Mouse (Mus musculus) CH12.LX (cell line): ENCODE data around the gene Gm17268. TPM values are rescaled to one million over a fixed set of nuclear protein-coding genes. Genes with fewer than 3 reads are reported as not detected.

Source experiments
- DNase-seq: peaks from one replicate; pipeline ENCODE4 v3.0.0-alpha.2; 2013; ENCODE audit errors: extremely low read depth
- H3K27ac ChIP-seq: 2 replicates; pipeline ENCODE4 v1.5.1; 2012; ENCODE audit warnings: low read depth, mild to moderate bottlenecking, control low read depth, moderate library complexity; ENCODE audit not compliant: insufficient read depth
- H3K27me3 ChIP-seq: replicated peaks from 2 replicates; pipeline ENCODE3; 2012; ENCODE audit warnings: inconsistent platforms
- H3K36me3 ChIP-seq, 2 experiments: replicated peaks in 1 of 2; 2 replicates each; pipeline versions ENCODE3 to v1.6.1; 2012; ENCODE audit warnings: inconsistent platforms in 1 of 2, low read length in 1 of 2, mild to moderate bottlenecking in 1 of 2, mixed read lengths in 1 of 2, moderate library complexity in 1 of 2; ENCODE audit not compliant: control insufficient read depth in 1 of 2, insufficient read depth in 1 of 2
- H3K4me1 ChIP-seq, 2 experiments: 2 replicates each; pipeline ENCODE4 v1.6.1; 2012; ENCODE audit warnings: inconsistent platforms in 1 of 2, moderate library complexity in 1 of 2; ENCODE audit not compliant: insufficient read depth in 2 of 2, control insufficient read depth in 1 of 2
- H3K4me2 ChIP-seq: 2 replicates; pipeline ENCODE4 v1.6.1; 2012; ENCODE audit warnings: low read depth, mild to moderate bottlenecking, control low read depth; ENCODE audit not compliant: poor library complexity, insufficient read depth, severe bottlenecking
- H3K4me3 ChIP-seq, 3 experiments: fragments of 150-350 bp in 1 of 3; sonication (generic) in 1 of 3; replicated peaks in 1 of 3; 2 replicates each; pipeline versions ENCODE3 to v1.5.1; 2011 to 2012; ENCODE audit warnings: low read depth in 2 of 3, low read length in 2 of 3, mild to moderate bottlenecking in 2 of 3, moderate library complexity in 2 of 3, control low read depth in 1 of 3, improper control_type of control experiment in 1 of 3, inconsistent platforms in 1 of 3, mixed read lengths in 1 of 3; ENCODE audit not compliant: poor library complexity in 1 of 3
- H3K79me2 ChIP-seq: replicated peaks from 2 replicates; pipeline ENCODE4 v1.6.1; 2012; ENCODE audit warnings: mild to moderate bottlenecking, moderate library complexity; ENCODE audit not compliant: control insufficient read depth, poor library complexity, insufficient read depth, severe bottlenecking; ENCODE audit errors: extremely low read depth
- H3K9ac ChIP-seq: 2 replicates; pipeline ENCODE4 v1.6.1; 2012; ENCODE audit warnings: low read depth, mild to moderate bottlenecking, control low read depth, moderate library complexity; ENCODE audit not compliant: insufficient read depth
- H3K9me3 ChIP-seq: replicated peaks from 2 replicates; pipeline ENCODE3; 2012; ENCODE audit warnings: low read length, inconsistent platforms, mixed read lengths
- BHLHE40 ChIP-seq: IDR thresholded peaks from 2 replicates; pipeline ENCODE4 v1.6.1; 2011; ENCODE audit warnings: mild to moderate bottlenecking, low read depth, low read length, improper control_type of control experiment
- CHD2 ChIP-seq: IDR thresholded peaks from 2 replicates; pipeline ENCODE4 v1.6.1; 2011; ENCODE audit warnings: low read length, improper control_type of control experiment
- CTCF ChIP-seq, 2 experiments: IDR thresholded peaks in 1 of 2; conservative IDR thresholded peaks in 1 of 2; 2 replicates each; pipeline ENCODE4 v1.5.1; 2011 to 2012; ENCODE audit warnings: low read depth in 2 of 2, low read length in 2 of 2, improper control_type of control experiment in 1 of 2, inconsistent platforms in 1 of 2, mild to moderate bottlenecking in 1 of 2, moderate library complexity in 1 of 2
- E2F4 ChIP-seq: IDR thresholded peaks from 2 replicates; pipeline ENCODE4 v1.6.1; 2011; ENCODE audit warnings: low read depth, low read length, improper control_type of control experiment; ENCODE audit not compliant: insufficient replicate concordance
- EP300 ChIP-seq: IDR thresholded peaks from 2 replicates; pipeline ENCODE4 v1.6.1; 2011; ENCODE audit warnings: low read length, improper control_type of control experiment
- ETS1 ChIP-seq: conservative IDR thresholded peaks from 2 replicates; pipeline ENCODE4 v1.6.1; 2012; ENCODE audit warnings: low read depth, mild to moderate bottlenecking, inconsistent platforms, low read length, improper control_type of control experiment, moderate library complexity
- GABPA ChIP-seq: IDR thresholded peaks from 2 replicates; pipeline ENCODE4 v1.6.1; 2012; ENCODE audit warnings: low read depth, low read length, improper control_type of control experiment, inconsistent platforms; ENCODE audit not compliant: insufficient replicate concordance
- IRF4 ChIP-seq: IDR thresholded peaks from 2 replicates; pipeline ENCODE4 v1.6.1; 2014; ENCODE audit warnings: low read depth, mild to moderate bottlenecking, inconsistent platforms, low read length, improper control_type of control experiment
- JUN ChIP-seq: IDR thresholded peaks from 2 replicates; pipeline ENCODE4 v1.6.1; 2011; ENCODE audit warnings: low read depth, mild to moderate bottlenecking, low read length, improper control_type of control experiment, moderate library complexity; ENCODE audit not compliant: insufficient read depth
- JUND ChIP-seq: conservative IDR thresholded peaks from 2 replicates; pipeline ENCODE4 v1.6.1; 2011; ENCODE audit warnings: low read depth, low read length, improper control_type of control experiment
- KAT2A ChIP-seq: IDR thresholded peaks from 2 replicates; pipeline ENCODE4 v1.6.1; 2012; ENCODE audit warnings: low read length, improper control_type of control experiment, inconsistent platforms; ENCODE audit not compliant: insufficient replicate concordance
- MAFK ChIP-seq: IDR thresholded peaks from 2 replicates; pipeline ENCODE4 v1.6.1; 2011; ENCODE audit warnings: low read length, improper control_type of control experiment; ENCODE audit not compliant: insufficient replicate concordance
- MAZ ChIP-seq: IDR thresholded peaks from 2 replicates; pipeline ENCODE4 v1.6.1; 2012; ENCODE audit warnings: low read depth, mild to moderate bottlenecking, inconsistent platforms, low read length, improper control_type of control experiment, moderate library complexity
- MEF2A ChIP-seq: IDR thresholded peaks from 2 replicates; pipeline ENCODE4 v1.6.1; 2014; ENCODE audit warnings: low read depth, mild to moderate bottlenecking, inconsistent platforms, low read length, improper control_type of control experiment, borderline replicate concordance
- MYC ChIP-seq: IDR thresholded peaks from 2 replicates; pipeline ENCODE4 v1.6.1; 2011; ENCODE audit warnings: low read depth, mild to moderate bottlenecking, improper control_type of control experiment, low read length
- NELFE ChIP-seq: IDR thresholded peaks from 2 replicates; pipeline ENCODE4 v1.6.1; 2011; ENCODE audit warnings: low read depth, low read length, improper control_type of control experiment
- NRF1 ChIP-seq: IDR thresholded peaks from 2 replicates; pipeline ENCODE4 v1.6.1; 2014; ENCODE audit warnings: low read depth, mild to moderate bottlenecking, inconsistent platforms, low read length, improper control_type of control experiment, moderate library complexity
- PAX5 ChIP-seq: IDR thresholded peaks from 2 replicates; pipeline ENCODE4 v1.6.1; 2012; ENCODE audit warnings: low read length, inconsistent platforms, mixed read lengths
- POLR2A ChIP-seq: IDR thresholded peaks from 2 replicates; pipeline ENCODE4 v1.6.1; 2011; ENCODE audit warnings: low read depth, mild to moderate bottlenecking, improper control_type of control experiment, low read length
- RAD21 ChIP-seq: IDR thresholded peaks from 2 replicates; pipeline ENCODE4 v1.6.1; 2011; ENCODE audit warnings: low read depth, mild to moderate bottlenecking, low read length, improper control_type of control experiment, moderate library complexity
- RCOR1 ChIP-seq: conservative IDR thresholded peaks from 2 replicates; pipeline ENCODE4 v1.6.1; 2012; ENCODE audit warnings: low read depth, mild to moderate bottlenecking, inconsistent platforms, low read length, improper control_type of control experiment
- SMC3 ChIP-seq: IDR thresholded peaks from 2 replicates; pipeline ENCODE4 v1.6.1; 2011; ENCODE audit warnings: low read depth, low read length, improper control_type of control experiment
- TBP ChIP-seq: conservative IDR thresholded peaks from 2 replicates; pipeline ENCODE4 v1.6.1; 2011; ENCODE audit warnings: low read depth, low read length, improper control_type of control experiment
- TCF12 ChIP-seq: IDR thresholded peaks from 2 replicates; pipeline ENCODE4 v1.6.1; 2014; ENCODE audit warnings: low read depth, mild to moderate bottlenecking, inconsistent platforms, low read length, improper control_type of control experiment
- USF1 ChIP-seq: IDR thresholded peaks from 2 replicates; pipeline ENCODE4 v1.6.1; 2014; ENCODE audit warnings: low read depth, mild to moderate bottlenecking, inconsistent platforms, low read length, improper control_type of control experiment
- USF2 ChIP-seq: conservative IDR thresholded peaks from 2 replicates; pipeline ENCODE4 v1.6.1; 2011; ENCODE audit warnings: low read depth, low read length, improper control_type of control experiment
- dilution Hi-C: fragments of 300-500 bp; cut with MboI; formaldehyde crosslinking; loops from 2 replicates; pipeline ENCODE4 v1.14.3; 2020; ENCODE audit warnings: low sequenced_read_pairs; ENCODE audit not compliant: extremely low pct_unique_long_range_greater_than_20kb, extremely low pct_ligation_motif_present
- in situ Hi-C: fragments of 300-500 bp; cut with MboI; formaldehyde crosslinking; loops from 3 replicates; pipeline ENCODE4 v1.14.3; 2019; ENCODE audit warnings: low sequenced_read_pairs, low pct_ligation_motif_present, low pct_unique_long_range_greater_than_20kb, mixed read lengths
- polyA plus RNA-seq: library from polyadenylated mRNA; unstranded; fragments of >175 nt; gene quantifications from 2 replicates; pipeline ENCODE4 v1.2.1, GENCODE M21; 2012; ENCODE audit warnings: low read depth; ENCODE audit not compliant: insufficient read length
- total RNA-seq, 2 experiments: library from RNA; depleted of rRNA; stranded (reverse); fragments of 300-350 nt in 1 of 2; fragments of >200 nt in 1 of 2; gene quantifications; 2 replicates each; pipeline ENCODE4 v1.2.3; 2012 to 2014

The Gm17268 gene
- total and polyA plus RNA-seq, 3 experiments = not detected

DNA sequence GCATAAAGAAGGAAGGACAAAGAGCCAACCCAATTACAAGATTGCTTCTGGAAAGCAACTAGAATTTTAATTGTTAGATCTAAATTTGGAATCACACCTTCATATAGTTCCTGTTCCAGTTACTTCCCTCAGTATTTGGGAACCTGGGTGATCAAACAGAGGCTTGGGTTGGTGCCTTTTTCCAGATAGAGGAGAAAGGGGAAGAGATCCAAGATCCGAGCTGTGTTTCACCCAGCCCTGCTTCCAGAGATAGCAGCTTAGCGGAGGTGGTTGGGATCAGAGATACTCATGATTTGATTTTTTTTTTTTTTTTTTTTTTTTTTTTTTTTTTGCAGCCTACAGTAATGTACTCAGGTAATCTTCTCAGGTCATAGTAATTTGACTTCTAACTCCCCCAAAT, 2.5 kb downstream of the Gm17268 start:
- no peak for DNase-seq
- H3K27ac ChIP-seq = no peak overlapping the region
- no peaks in the 10 kb centered on the region for H3K4me1 ChIP-seq
- no peaks in the 10 kb centered on the region for H3K9me3 ChIP-seq
- peaks cover 36% of the 10 kb centered on the region for H3K27me3 ChIP-seq
- in situ Hi-C loops = no loop called here
- no peaks in the 10 kb centered on the region for H3K36me3 ChIP-seq
- H3K4me3 ChIP-seq = no peak overlapping the region
- H3K79me2 ChIP-seq = no peaks in the 10 kb centered on the region
- no peak overlapping the region for H3K9ac ChIP-seq
- no peak overlapping the region for H3K4me2 ChIP-seq
- dilution Hi-C loops = no loop called here
- TF ChIP-seq KAT2A (no peak), EP300 (no peak), CHD2 (no peak), GABPA (no peak), TCF12 (no peak), BHLHE40 (no peak), MYC (no peak), RAD21 (no peak), TBP (no peak), SMC3 (no peak), POLR2A (no peak), E2F4 (no peak), PAX5 (no peak), NELFE (no peak), MAFK (no peak)

DNA sequence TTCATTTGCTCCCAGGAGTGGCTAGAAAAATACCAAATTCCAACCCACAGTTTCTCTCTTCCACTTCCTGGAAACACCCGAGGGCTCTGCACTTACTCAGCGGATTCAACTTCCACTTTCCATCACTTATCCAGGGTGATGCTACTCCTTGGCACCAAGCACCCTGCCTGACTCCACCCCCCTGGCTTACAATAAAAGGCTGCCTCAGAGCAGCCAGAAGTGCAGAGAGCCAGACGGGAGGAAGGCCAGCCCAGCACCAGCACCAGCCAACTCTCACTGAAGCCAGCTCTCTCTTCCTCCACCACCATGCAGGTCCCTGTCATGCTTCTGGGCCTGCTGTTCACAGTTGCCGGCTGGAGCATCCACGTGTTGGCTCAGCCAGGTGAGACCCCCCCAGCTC, 3.0 kb downstream of the Gm17268 start, which contains the start of gene Ccl2:
Ccl2 (plus strand) TSS at position 216 of the 400 bp plus-strand sequence.
- TF ChIP-seq IRF4 (no peak), MAFK (no peak), RCOR1 (no peak), BHLHE40 (no peak), NRF1 (no peak), JUN (no peak), ETS1 (no peak), JUND (no peak), CHD2 (no peak), KAT2A (no peak), POLR2A (no peak), MAZ (no peak), MEF2A (no peak), USF1 (no peak), CTCF (conservative IDR thresholded peaks at IDR 0.05 in 1 of 2, IDR thresholded peaks at IDR 0.05 in 1 of 2; ENCODE audit: low read depth in 2 of 2, low read length in 2 of 2) (no peak), NELFE (no peak), MYC (no peak), SMC3 (no peak), USF2 (no peak)
- H3K27ac ChIP-seq = no peak within 1 kb of the TSS
- in situ Hi-C loops = no loop called here

More for the DNA sequence above, 3.0 kb downstream of the Gm17268 start, which contains the start of gene Ccl2:
- no peaks in the 10 kb centered on the region for H3K79me2 ChIP-seq
- no peaks in the 10 kb centered on the region for H3K36me3 ChIP-seq
- H3K27me3 ChIP-seq = peaks cover 36% of the 10 kb centered on the region
- DNase-seq = no peak
- no peaks in the 10 kb centered on the region for H3K4me1 ChIP-seq
- no peak within 1 kb of the TSS for H3K9ac ChIP-seq
- no peak within 1 kb of the TSS for H3K4me3 ChIP-seq
- dilution Hi-C loops = no loop called here
- H3K4me2 ChIP-seq = no peak within 1 kb of the TSS
- no peaks in the 10 kb centered on the region for H3K9me3 ChIP-seq
